Mouse (Mus musculus): ENCODE data around the gene Mxra8.

The Mxra8 gene

DNA sequence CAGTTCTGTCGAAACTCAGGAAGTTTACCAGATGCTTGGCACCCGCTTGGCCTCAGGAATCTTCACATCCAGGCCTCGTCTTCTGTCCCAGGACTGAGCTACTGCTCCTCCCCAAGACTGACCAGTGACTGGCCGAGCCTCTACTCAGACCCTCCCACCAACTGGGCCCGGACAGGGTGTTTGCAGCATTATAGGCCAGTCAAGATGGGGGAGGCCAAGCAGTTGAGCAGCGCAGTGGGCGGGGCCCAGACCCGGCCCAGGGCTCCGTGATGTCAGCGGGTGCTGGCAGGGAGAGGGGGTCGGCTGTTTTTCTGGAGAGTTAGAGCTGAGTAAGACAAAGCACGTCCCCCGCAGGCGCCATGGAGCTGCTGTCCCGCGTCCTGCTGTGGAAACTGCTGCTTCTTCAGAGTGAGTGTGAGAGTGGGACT, at the start of gene Mxra8:
Gene Mxra8, plus strand, starts transcription at position 198 of the 428 bp plus-strand sequence.
- peak; percentile 86 to 93 for DNase-seq

DNA sequence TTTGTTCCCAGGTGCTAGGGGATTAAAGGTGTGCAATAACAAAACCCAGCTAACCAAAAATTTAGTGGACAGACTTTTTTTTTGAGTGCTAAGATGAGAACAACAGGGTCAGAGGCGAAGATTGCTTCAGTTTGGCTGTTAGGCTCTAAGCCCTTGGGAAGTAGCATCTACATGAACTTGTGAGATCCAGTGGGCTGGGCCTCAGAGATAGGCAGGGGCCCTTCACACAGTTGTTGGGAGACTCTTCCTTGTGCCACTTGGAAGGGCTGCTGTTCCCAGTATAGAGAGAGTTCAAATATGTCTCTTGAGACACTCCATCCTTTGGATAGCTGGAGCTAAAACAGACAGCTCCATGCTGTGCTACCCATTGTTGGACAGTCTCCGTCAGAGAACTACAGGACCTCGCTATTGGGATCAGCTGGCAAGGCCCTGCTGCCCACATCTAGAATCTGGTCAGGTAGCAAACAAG, 49.4 kb upstream of the Mxra8 start, which contains the start of gene Ankrd65:
Gene Ankrd65, plus strand, starts transcription at position 419 of the 469 bp plus-strand sequence.
- no peak for DNase-seq

DNA sequence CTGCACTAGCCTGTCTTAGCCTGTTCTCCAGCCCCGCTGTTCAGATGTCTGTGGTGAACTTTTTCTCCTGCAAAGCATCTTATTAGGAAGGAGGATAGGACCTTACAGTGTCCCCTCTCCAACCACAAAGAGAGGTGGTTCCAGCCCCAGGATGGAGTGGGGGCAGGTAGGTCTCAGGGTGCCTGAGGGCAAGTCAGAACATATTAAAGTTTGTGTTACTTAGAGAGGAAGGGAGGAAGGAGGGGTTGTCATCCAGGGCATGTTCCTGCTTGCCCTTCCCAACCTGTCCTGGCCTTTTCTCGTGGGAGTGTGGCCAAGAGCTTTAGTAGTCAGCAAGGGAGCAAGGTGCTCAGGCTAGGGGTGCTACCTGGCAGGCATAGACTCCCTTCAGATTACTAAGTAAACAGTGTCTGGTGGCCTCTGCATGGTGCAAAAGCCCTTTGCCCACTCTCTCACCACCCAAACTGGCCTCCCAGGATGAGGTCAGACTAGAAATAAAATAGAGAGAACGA, 48.8 kb upstream of the Mxra8 start:
- DNase-seq, result peak; percentile 58 to 81

DNA sequence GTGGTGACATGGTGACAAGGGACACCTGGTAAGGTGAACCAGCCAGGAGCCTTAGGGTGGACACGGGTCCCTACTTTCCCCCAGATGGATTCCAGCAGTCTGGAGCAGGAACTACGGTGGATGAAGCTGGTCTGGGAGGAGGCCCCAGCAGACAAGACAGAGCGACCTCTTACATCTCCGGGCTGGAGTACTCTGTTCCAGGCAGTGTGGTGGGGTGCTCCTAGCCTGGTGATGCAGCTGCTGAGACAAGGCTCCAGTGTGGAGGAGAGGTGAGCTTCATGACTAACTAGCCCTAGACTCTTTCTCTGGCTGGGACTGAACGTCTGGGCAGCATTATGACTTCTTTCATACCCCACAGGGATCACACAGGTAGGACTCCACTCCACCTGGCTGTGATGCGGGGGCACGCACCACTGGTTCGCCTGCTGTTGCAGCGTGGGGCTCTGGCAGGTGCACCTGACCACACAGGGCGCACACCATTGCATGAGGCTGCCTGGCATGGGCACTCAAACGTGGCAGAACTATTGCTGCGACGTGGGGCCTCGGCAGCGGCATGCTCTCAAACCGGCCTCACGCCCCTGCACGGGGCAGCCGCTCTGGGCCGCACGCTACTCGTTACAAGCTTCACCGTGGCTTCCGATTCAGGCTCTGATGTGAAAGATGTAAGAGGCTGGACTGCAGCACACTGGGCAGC, 48.1 kb upstream of the Mxra8 start:
- DNase-seq, result peak; percentile 34 to 69

DNA sequence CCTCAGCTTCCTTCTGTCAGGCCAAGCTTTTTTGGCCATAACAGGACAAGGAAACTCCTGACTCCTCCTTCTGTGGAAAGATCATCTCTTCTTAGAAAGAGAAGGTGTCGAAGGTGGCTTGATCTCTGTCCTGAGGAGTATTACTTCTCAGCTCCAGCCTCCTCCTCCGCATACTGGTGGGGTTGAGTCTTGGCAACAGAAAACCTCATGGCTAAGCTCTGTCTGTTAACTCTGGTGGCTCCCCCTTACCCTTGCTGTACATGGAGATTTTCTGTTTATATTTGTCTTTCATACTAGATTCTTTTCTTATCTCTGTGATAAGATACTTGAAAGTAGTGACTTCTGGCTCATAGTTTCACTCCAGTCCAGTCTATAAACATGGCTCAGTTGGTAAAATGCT, 45.8 kb upstream of the Mxra8 start:
- no peak for DNase-seq

DNA sequence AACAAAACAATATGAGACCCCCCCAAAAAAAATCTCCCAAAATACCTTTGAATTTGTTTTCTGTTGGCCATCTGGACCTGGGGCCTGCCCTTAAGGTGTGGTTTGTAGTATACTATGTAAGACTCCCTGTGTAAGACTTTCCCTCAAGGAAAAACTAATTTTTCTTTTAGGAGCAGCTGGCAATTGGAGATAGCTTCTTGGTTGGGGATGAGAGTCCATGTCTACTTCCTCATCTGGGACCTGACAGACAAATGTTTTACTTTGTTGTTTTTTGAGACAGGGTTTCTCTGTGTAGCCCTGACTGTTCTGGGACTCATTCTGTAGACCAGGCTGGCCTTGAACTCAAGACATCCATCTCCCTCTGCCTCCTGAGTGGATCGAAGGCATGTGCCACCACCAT, 37.4 kb upstream of the Mxra8 start:
- DNase-seq, result no peak

DNA sequence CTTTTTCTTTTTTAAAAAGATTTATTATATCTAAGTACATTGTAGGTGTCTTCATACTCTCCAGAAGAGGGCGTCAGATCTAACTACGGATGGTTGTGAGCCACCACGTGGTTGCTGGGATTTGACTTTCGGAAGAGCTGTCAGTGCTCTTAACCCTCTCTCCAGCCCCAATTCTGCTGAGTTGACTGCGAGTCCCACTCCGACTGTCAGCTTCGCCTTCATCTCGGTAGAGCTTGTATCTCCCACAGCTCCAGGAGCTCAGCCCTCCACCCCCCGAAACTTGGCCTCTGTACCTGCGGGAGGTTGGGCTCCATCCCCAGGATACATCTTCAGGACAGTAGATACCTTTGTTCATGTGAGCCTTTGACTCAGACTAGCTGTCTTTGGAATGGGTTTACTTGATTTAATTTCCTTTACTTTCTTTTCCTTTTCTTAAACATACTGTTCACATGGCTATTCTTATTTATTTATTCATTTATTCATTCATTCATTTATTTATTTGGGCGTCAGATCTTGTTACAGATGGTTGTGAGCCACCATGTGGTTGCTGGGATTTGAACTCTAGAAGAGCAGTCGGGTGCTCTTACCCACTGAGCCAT, 36.6 kb upstream of the Mxra8 start, which contains the start of gene Mrpl20:
Gene Mrpl20, plus strand, starts transcription at position 138 of the 599 bp plus-strand sequence.
- DNase-seq, result peak in 1 of 2 experiments; percentile 51

DNA sequence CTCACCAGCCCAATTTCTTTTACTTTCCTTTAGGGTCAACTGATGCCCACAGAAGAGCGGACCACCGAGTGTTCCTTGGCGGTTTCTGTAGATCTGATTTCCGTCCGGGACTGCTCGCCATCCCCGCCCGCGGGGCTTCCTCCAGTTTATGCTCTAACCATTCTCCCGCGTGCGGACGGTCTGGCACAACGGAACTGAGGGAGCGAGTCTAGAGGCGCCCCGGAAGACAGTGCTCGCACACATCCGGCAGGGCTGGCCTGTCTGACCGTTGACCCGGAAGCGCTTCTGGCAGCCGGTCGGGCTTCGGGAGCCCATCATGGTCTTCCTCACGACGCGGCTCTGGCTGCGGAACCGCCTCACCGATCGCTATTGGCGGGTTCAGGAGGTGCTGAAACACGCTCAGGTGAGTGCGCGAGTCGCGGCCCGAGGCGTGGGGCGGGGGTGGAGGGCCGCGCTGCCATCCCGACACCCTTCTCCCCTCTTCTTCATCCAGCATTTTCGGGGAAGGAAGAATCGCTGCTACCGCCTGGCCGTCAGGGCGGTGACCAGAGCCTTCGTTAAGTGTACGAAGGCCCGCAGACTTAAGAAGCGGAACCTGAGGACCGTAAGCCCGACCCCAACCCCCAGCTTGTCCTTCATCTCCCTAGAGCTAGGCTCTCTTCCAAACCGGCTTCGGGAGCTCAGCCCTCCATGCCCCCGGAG, 36.0 kb upstream of the Mxra8 start:
- DNase-seq, result peak; percentile 97

DNA sequence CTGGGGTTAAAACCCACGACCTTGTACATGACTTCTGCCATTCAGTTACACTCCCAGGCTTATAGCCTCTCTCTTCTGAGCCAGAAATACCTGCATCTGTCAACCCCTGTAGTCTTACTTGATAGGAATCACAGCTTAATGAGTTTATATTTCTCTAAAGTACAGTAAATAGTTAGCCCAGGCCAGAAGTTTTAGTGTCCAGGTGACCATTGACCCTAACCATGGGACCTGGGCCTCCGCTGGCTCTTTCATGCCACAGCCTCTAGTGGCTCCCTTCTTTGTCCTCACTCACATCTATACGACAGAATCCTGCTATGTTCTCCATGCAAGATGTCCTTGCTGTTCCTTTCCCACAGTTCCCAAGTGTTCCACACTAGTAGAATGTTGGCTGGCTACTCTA, 31.6 kb upstream of the Mxra8 start:
- DNase-seq, result no peak

DNA sequence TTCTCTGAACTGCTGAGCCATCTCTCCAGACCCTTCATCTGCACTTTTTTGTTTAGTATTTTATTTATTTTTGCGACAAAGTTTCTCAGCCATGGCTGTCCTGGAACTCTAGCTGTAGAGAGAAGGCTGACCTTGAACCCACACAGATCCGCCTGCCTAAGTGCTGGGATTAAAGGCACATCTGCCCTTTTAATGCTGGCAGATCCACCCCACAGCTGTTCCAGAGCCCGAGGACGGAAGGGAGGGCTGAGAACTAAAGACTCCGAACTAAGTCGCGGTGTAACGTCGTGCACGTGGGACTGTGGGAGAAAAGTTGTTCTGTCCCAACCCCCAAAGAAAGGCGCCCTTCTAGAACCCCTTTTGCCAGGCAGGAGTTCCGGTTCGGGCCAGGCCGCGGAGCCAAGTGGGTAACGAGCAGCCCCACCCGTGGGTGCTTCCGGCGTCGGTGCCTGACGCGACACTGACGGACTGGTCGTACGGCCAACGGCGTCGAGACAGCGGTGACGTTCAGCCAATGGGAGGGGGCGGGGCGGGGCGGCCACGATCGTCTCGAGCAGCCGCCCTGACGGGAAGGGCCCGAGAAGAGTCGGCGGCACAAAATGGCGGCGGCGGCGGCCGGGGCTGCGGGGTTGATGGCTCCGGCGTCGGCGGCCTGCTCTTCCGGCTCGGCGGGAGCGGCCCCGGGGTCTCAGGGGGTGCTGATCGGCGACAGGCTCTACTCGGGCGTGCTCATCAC, 27.4 kb upstream of the Mxra8 start, which contains the start of gene Ccnl2:
Gene Ccnl2, plus strand, starts transcription at position 561 of the 736 bp plus-strand sequence.
- DNase-seq, result peak; percentile 95 to 98

DNA sequence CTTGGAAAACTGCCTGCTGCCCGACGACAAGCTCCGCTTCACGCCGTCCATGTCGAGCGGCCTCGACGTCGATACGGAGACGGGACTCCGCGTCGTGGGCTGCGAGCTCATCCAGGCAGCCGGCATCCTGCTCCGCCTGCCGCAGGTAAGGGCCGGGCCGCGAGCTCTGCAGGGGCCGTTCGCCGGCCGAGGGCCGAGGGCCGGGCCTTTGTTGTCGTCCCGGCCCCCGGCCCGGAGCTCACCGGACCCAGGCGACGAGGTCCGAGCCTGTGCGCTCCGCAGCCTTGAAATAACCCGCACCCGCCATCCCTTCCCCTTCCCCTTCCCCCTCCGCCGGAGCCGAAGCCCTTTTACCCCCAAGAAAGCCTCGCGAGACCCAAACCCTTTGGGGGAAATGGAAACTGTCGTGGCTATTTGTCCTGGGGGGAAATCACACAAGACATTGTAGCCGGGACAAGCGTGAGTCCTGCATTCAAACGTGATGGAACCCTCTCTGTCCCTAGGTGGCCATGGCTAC, 26.8 kb upstream of the Mxra8 start:
- DNase-seq, result peak; percentile 32 to 56

DNA sequence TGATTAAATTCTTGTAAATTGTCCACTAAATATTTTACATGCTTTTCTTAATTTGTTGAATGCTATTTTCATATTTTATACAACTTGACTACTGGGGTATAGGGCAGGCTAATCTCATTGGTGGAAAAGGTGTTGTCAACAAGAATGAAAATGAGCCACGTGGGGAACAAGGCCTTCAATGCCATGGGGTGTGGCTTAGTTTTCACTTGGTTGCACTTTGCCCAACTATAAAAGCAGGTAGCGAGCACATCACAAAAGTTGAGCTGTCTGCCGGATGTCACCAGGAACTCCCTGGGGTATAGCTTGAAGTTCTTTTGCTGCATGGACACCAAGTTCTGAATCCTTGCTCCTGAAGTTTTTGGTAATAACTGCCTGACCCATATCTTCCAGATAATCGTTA, 21.9 kb upstream of the Mxra8 start:
- no peak for DNase-seq

DNA sequence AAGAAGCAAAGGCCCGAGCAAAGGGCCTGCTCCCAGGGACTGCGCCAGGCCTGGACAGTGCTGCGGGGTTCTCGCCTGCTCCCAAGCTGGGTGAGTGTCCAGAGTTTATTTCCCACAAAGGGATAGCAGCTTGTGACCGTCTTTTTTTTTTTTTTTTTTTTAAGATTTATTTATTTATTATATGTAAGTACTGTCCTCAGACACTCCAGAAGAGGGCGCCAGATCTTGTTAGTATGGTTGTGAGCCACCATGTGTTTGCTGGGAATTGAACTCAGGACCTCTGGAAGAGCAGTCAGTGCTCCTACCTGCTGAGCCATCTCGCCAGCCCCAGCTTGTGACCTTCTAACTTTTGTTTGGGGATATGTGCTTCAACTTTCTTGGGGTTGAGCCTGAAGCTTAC, 18.5 kb upstream of the Mxra8 start:
- peak in 1 of 2 experiments; percentile 57 for DNase-seq

DNA sequence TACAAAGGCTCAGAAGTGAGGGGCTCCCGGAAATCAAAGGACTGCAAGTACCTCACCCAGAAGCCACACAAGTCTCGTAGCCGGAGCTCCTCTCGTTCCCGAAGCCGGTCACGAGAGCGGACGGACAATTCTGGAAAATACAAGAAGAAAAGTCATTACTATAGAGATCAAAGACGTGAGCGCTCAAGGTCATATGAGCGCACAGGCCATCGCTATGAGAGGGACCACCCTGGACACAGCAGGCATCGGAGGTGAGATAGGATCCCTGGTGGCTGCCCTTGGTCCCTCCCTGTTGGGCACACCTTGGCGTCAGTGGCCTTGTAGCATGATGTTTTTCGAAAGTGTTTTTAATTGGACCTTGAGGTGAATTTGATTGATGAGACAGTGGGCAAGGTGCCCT, 16.0 kb upstream of the Mxra8 start:
- DNase-seq, result no peak

DNA sequence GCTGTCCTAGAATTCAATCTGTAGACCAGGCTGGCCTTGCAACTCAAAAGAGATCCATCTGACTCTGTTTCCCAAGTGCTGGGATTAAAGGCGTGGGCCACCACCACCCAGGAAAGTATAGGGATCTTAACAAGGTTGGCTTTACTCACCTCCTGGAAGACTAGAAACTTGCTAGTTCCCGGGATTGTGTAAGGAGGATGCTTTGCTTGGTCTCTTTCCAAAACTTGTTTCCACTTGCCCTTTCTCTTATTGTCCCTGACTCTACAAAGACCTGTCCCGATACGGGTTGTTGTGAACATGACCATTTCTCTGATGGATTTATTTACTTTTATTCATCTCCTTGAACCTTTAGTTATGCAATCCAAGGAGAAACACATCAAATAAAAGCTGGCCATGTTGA, 9.6 kb upstream of the Mxra8 start:
- no peak for DNase-seq

DNA sequence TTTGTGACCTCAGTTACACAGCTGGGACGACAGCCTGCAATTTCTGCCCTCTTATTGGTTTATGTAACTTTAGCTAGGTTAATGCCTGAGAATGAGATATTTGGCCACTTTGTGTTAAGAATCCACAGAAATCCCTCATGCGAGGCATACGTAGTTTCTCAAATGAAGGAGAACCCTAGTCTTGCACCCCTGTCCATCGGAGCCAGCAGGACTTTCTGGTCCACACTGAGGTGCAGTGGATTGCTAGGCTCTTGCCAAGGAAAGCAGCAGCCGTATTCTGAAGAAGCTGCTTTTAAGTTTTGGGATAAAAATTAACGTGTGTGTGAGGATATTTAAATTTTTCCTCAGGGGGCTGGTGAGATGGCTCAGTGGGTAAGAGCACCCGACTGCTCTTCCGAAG, 8.9 kb upstream of the Mxra8 start:
- DNase-seq, result peak in 1 of 2 experiments; percentile 44

DNA sequence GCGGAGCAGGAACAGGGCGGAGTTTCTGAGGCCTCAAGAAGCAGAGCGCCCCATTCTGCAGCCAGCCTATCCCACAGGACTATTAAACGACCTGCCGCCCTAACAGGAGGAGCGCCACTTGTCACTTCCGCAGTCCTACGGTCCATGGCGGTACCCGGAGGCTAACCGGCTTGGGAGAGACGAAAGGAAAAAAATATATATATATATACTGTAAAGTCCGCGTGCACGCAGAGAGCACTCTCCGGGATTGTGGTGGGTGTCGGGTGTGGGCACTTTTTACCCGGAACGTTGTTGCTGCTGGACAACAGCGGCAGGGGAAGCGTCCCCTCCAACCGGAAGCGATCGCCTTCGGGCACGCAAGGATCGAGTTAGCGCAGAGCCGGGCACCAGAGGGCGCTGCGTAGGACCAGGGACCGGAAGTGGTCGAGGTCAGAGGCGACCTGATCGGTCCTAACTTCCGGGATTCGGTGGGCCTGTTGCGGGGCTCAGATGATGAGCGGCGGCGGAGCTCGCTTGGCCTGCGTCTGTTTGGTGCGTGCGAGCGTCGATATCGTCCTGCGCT, 8.2 kb upstream of the Mxra8 start, which contains the start of gene Aurkaip1:
Gene Aurkaip1, plus strand, starts transcription at position 68 of the 562 bp plus-strand sequence.
- DNase-seq, result peak; percentile 95 to 97

DNA sequence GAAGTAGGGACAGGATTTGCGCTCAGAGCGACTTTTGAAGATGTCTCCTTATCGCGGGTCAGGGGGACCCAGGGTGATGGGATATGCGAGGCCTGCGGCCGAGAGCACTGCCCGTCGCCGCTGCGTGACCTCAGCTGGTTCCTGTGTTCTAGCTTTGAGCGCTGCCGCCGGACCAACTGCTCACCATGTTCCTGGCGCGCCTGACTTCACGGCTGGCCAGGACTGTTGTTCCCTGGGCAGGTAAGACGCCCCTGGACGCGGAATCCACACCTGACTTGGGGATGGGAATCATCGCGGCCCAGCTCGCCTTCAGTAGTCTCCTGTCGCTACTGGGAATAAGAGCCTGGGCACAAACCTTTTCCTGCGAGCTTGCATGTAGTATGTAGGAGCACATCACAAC, 7.6 kb upstream of the Mxra8 start:
- peak; percentile 49 to 71 for DNase-seq

DNA sequence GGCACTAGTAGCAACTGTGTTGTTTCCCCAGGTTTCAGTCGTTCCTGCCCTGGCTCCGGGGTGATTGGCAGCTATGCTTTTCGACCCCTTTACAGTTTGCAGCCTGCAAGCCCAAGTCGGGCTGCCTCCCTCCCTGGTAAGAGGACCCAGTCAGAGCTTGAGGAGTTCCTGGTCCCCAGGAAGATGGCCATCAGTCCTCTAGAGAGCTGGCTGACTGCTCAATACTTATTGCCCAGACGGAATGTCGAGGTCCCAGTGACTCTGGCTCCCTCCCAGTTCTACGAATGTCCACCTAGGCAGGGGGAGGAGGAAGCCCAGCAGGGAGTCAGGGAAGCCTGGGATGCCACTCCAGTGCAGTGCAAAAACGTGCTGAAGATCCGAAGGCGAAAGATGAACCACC, 7.2 kb upstream of the Mxra8 start:
- DNase-seq, result peak in 1 of 2 experiments; percentile 35

DNA sequence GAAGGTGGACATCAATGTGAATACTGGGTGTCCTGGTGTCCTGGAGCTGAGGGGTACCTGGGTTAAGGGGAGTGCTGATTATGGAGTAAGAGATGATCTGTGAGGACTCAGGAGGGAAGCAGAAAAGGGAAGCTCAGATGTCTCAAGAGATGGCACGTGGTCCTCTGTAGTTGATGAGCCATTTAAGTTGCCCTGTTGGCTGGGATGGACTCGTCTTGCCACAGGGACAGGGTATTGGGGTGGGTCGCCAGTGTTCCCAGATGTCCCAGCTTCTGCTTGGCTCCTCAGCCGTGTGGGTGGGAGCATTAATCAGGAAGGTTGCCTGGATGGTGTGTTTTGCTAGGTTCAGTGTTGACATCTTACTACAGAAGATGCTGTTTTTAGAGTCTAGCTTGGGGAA, 6.2 kb upstream of the Mxra8 start:
- peak in 1 of 2 experiments; percentile 35 for DNase-seq

DNA sequence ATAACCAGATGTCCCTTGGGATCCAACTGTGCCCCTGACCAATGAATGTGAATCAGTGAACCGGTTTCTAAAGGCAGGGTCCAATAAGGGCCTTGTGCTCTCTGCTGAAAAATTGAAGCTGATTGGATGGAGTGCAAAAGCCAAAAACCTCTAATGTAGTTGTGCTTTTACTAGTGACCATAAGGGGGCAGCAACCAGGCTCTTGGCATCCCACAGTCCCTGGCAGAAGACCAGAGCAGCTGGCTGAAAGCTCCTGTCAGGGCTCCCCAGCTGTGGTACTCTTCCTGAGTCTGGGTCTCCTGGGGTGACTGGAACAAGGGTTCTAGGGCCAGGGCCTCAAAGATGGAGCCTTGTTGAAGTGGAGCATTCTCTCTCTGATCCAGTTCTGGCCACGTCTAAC, 5.6 kb upstream of the Mxra8 start:
- peak; percentile 89 to 91 for DNase-seq
